Mouse (Mus musculus) thymus, postnatal 36 days (tissue): ENCODE measurements around the gene Ptpn12.

Experiments
- DNase-seq, 2 experiments: peaks; one replicate each; pipeline ENCODE4 v3.0.0; 2022; ENCODE audit warnings: mixed read lengths in 2 of 2

The Ptpn12 gene

GRCm38 (mm10) chr5:21055820-21056531 lies at the start of gene Ptpn12:
Gene Ptpn12 (minus strand): TSS chr5:21055911.
- DNase-seq = peak; percentile 94 to 96

GRCm38 (mm10) chr5:21091179-21091578 lies 35.5 kb upstream of the Ptpn12 start:
- no peak for DNase-seq

DNA sequence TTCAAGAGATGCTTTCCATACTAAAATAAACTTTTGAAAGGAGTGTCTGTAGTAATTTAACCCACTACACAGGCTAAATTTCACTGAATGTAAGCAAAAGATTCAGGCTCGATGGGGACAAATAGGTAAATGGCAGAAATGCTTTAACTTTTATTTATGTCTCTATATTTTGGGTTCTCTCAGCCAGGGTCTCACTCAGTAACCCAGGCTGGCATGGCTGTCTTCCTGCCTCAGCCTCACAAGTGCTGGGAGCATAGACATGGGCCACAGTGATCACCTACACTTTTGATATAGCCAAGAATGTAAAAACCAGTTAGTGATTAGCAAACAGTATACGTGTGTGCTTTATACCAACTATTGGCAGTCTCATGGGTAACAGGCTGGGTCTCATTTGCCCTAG lies 1.5 kb upstream of the Ptpn12 start:
- DNase-seq = no peak

DNA sequence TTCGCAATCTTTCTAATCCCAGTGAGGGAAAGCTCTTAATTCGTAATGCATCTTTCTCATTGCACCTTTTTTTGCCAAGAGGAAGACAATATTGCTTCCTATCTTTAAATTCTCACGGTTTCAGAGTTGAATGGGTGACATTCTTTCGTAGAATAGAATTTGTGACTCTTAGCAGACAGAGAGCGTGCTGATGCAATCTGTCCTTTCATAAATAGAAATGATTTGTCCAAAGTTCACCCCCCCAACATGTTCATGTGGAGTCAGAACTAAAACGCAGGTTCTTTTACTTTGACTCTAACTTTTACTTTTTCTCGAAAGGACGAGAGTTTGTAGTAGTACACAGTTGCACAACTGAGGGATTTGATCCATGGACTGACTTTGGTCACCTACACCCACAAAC lies 884 bp upstream of the Ptpn12 start:
- no peak for DNase-seq

GRCm38 (mm10) chr5:21055071-21055819 lies 466 bp downstream of the Ptpn12 start:
- DNase-seq = no peak

GRCm38 (mm10) chr5:21054472-21055070 lies 1.1 kb downstream of the Ptpn12 start:
- peak; percentile 45 for DNase-seq

DNA sequence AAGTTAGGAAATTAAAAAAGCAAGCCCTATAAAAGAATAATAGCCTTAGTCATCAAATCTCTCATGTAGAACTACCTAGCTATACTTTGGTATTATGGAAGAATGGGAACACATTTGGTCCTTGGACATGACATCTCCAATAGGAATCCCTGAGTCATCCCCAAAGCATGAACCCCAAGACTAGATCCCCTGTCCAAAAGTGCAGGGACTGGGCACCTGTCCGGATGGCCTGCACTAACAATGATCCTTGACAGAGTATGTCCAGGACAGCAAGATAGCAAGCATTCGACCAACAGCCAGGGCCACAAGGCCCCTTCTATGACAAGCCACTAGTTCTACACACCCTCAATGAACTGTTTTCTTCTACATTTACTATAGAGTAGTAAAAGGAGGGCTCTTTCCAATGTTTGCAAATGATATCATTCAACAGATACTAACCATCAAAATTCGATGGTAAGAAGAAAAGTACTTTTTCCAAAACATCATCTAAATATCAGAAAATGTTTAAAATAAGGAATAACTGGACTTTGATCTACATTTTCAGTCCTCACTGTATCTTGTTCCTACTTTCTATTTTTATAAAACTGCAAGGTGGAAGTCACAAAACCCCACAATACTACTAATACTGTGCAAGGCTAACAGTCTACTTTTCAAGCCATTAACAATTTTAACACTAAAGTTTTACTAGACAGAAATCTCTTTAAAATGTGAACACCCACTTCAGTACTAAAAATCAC lies 2.0 kb downstream of the Ptpn12 start:
- DNase-seq = no peak

GRCm38 (mm10) chr5:21052521-21052920 lies 3.2 kb downstream of the Ptpn12 start:
- DNase-seq = no peak

GRCm38 (mm10) chr5:21050770-21051122 lies 5.0 kb downstream of the Ptpn12 start:
- no peak for DNase-seq

GRCm38 (mm10) chr5:21050061-21050769 lies 5.5 kb downstream of the Ptpn12 start:
- no peak for DNase-seq

DNA sequence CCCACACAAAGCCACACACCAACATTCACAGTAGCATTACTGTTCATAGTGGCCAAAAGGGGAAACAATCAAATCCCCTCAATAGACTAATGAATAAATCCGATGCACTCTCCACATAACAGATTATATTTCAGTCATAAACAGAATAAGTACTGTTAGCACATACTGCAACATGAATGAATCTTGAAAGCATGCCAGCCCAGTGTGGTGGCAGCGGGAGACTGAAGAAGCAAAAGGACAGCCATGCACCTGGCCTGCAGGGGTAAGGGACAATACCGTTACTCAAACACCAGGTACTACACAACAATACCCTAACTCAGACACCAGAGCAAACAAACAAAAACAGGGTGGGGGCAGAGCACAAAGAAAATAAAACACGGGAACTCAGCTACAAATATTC lies 6.7 kb downstream of the Ptpn12 start:
- no peak for DNase-seq

- DNase-seq = no peak
Observed at GRCm38 (mm10) chr5:21047114-21047513, 8.6 kb downstream of the Ptpn12 start.

DNA sequence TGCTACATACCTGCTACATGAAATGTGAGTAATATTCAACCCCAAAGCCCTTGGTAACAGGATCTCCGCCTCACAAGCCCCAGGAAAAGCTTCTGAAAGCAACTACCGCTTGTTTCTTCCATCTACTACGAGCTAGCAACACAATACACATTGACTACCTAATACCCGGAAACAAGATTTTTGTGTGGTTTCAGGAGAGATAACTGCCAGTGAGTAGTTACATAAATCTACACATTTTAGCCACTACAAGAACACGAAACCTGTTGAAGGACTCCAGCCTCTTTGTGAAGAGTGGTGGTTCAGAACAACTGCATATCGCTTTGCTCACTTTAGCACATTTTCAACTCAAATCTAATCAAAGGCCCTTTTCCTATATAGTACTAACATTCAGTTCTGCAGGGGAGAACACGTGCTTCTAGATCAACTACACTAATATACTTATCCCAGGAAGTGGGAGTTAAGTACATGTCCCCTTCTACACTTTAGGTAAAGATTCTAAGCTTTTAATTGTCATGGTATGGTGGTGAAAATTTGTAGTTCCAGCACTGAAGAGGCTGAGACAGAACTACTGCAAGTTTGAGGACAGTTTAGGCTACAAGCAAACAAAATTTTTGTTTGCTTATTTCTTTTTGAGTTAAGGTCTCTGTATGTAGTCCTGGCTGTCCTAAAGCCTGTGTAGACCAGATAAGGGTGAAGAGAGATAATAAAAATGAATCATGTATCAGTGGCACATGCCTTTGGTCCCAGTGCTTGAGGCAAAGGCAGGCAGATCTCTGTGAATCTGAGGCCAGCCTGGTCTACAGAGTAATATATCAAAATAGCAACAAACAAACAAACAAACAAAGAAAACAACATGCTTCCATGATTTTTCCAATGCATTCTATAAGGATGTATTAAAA lies 9.3 kb downstream of the Ptpn12 start:
- DNase-seq = no peak

GRCm38 (mm10) chr5:21045462-21045861 lies 10.2 kb downstream of the Ptpn12 start:
- no peak for DNase-seq

- no peak for DNase-seq
Observed at GRCm38 (mm10) chr5:21038100-21038499, 17.6 kb downstream of the Ptpn12 start.

DNA sequence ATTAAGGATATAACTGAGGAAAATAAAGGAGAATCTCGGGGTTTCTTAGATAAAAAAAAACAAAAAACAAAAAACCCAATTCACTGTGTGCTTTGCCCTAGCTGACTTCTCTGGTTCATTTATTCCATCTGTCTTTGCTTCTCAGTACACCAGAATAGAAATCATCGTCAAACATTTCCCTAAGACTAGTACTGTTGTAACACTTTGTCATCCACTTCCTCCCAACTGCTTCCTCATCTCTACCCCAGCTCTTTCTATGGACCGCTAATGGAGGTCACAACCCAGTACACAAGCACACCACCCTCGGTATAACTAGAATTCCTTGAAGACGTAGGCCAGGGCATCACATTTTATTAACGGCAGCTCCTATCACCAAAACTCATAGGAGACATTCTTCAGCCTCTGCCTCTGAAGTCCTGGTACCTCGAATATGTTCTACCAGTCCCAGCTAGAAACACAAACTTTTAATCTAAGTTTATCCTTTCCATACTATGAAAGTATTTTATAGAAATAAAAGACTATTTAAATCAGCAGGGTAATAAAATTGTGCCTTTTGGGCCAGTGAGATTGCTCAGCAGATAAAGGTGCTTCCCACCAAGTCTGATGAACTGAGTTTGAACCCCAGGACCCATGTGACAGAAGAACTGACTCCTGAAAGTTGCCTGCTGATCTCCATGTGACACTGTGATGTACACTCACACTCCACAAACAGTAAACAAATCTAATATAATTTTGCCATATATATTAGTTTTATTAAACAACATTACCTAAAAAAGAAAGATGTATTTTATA lies 19.8 kb downstream of the Ptpn12 start:
- DNase-seq = no peak

DNA sequence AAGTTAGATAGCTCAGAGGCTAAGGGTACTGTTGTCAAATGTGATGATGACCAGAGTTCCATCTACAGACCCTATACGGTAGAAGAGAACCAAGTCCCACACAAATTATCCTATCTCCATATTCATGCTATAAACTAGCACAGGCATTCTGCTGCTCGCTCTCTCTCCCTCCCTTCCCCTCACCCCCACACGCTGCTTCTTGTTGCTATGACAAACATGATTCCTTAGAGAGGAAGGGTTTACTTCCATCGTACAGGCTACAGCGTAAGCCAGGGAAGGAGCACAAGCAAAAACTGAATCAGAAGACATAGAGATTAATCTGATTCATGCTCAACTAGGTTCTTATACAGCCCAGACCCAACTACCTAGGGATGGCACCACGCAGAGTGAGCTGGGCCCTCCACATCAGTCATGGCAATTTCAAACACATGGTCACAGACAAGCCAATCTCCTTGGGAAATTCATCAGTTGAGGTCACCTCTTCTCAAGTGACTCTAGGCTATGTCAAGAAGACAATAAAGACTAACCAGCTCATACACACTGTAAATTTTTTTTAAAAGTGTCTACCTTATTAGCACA lies 21.2 kb downstream of the Ptpn12 start:
- DNase-seq = no peak

DNA sequence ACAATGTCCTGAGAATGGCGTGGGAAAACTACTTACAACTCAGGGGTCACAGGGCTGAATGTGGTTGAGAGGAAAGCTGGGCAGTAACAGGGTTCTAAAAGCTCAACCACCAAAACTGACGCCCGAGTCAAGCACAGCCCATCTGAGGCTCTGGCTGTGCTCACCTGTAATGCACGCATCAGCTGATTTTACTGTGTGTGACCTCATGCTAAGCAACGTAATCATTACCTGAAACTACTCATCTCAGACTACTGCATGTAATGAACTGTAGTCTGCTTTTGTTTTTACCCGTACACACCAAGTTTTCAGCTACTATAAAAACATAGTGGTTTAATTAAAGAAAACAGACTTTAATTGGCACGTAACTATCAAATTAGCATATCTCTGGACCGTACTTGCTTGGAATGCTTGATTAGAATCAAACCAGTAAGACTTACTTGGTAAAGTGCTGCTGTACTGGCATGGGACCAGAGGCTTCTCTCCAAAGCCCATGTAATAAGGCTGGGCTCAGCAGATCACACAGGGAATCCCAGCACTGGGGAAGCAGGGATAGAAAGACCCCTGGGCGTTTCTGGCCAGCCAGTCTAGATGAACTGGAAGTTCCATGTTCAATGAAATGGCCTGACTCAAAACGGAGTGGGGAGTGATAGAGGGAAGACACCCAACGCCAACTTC lies 22.2 kb downstream of the Ptpn12 start:
- no peak for DNase-seq

DNA sequence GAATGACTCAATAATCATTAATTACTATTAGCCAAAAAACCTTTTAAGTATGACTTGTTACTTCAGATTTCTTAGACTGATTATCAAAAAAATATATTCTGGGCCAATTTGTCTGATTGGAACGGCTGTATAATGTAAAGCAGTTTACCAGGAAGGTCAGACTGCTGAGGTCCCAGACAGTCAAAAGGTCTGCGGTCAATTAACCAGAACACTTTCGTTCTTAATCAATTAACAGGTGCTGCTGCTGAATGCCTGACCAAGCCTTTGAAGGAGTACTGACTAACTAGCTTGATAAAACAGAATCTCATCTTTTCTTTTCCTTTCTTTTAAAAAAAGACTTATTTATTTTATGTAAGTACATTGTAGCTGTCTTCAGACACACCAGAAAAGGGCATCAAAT lies 23.1 kb downstream of the Ptpn12 start:
- no peak for DNase-seq

DNA sequence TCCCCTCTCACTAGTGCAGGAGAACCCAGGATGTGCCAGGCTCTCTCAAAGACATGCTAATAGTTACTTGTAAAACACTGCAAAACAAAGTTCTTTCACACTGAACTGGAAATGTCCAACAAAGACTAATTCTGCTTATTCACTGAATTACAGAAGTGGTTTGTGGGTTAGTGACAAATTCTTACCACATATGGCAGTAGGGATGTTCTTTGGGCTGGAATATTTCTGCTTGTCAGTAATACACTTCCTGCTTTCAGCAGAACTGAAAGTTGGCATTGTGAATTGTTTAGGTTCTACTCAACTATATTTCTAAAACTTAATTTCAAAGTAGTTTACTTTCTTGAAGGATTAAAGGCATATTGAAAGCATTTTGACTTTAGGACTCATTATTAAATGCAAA lies 25.5 kb downstream of the Ptpn12 start:
- DNase-seq = no peak
